Mouse (Mus musculus) brain, embryonic 18.5 days (tissue): Measurements from ENCODE around the gene Gm3336.

Source experiments
- DNase-seq: peaks from one replicate; pipeline ENCODE4 v3.0.0-alpha.2; 2012; ENCODE audit warnings: low read depth, low spot score

The Gm3336 gene

GRCm38 (mm10) chr8:70716521-70717400 is 1.6 kb upstream of the Gm3336 start:
- no peak for DNase-seq

- DNase-seq = no peak
Measured at GRCm38 (mm10) chr8:70719796-70720270, 1.5 kb downstream of the Gm3336 start.

- DNase-seq = no peak
Measured at GRCm38 (mm10) chr8:70720739-70721138, 2.4 kb downstream of the Gm3336 start.

- DNase-seq = no peak
Measured at GRCm38 (mm10) chr8:70721601-70722000, 3.3 kb downstream of the Gm3336 start.

GRCm38 (mm10) chr8:70723486-70724210 is 5.3 kb downstream of the Gm3336 start, which contains the start of gene Pde4c:
TSS of gene Pde4c (plus strand) at chr8:70723720.
- no peak for DNase-seq

GRCm38 (mm10) chr8:70724216-70724615 is 5.9 kb downstream of the Gm3336 start:
- no peak for DNase-seq

- DNase-seq = no peak
Measured at GRCm38 (mm10) chr8:70725792-70726447, 7.6 kb downstream of the Gm3336 start.

GRCm38 (mm10) chr8:70726721-70727120 is 8.4 kb downstream of the Gm3336 start:
- DNase-seq = no peak

- no peak for DNase-seq
Measured at GRCm38 (mm10) chr8:70729808-70730475, 11.6 kb downstream of the Gm3336 start.

- DNase-seq = no peak
Measured at GRCm38 (mm10) chr8:70730956-70731355, 12.6 kb downstream of the Gm3336 start.

GRCm38 (mm10) chr8:70737705-70738104 is 19.4 kb downstream of the Gm3336 start:
- DNase-seq = no peak

GRCm38 (mm10) chr8:70738211-70738610 is 19.9 kb downstream of the Gm3336 start:
- no peak for DNase-seq

GRCm38 (mm10) chr8:70741661-70742060 is 23.3 kb downstream of the Gm3336 start:
- no peak for DNase-seq

GRCm38 (mm10) chr8:70742176-70742575 is 23.8 kb downstream of the Gm3336 start:
- no peak for DNase-seq

GRCm38 (mm10) chr8:70742981-70743655 is 24.8 kb downstream of the Gm3336 start:
- DNase-seq = no peak

- DNase-seq = no peak
Measured at GRCm38 (mm10) chr8:70743656-70744590, 25.6 kb downstream of the Gm3336 start.

- DNase-seq = no peak
Measured at GRCm38 (mm10) chr8:70744806-70745205, 26.5 kb downstream of the Gm3336 start.

GRCm38 (mm10) chr8:70745691-70746220 is 27.4 kb downstream of the Gm3336 start:
- no peak for DNase-seq

- DNase-seq = no peak
Measured at GRCm38 (mm10) chr8:70746676-70747075, 28.3 kb downstream of the Gm3336 start.
